Mouse (Mus musculus): ENCODE results near the gene Slc52a3. TPM values are rescaled to one million over a fixed set of nuclear protein-coding genes. Genes with fewer than 3 reads are reported as not detected.

Gene Slc52a3
- 3.0 to 4.9 TPM (median 3.5 TPM) in 3 replicates for total RNA-seq (2017)

GRCm38 (mm10) chr2:151996229-151997189 lies at the start of gene Slc52a3:
Slc52a3 (plus strand) TSS chr2:151996511.
- ATAC-seq (replicated peaks; ENCODE audit: insufficient number of reproducible peaks, low FRiP score, low TSS enrichment, poor library complexity, severe bottlenecking): peak; percentile 76

- ATAC-seq (replicated peaks; ENCODE audit: insufficient number of reproducible peaks, low FRiP score, low TSS enrichment, poor library complexity, severe bottlenecking): no peak
These were observed 48.7 kb upstream of the Slc52a3 start for GRCm38 (mm10) chr2:151947617-151948016.

GRCm38 (mm10) chr2:151948311-151948710 lies 48.0 kb upstream of the Slc52a3 start:
- no peak for ATAC-seq (replicated peaks; ENCODE audit: insufficient number of reproducible peaks, low FRiP score, low TSS enrichment, poor library complexity, severe bottlenecking)

GRCm38 (mm10) chr2:151949082-151949774 lies 47.1 kb upstream of the Slc52a3 start:
- ATAC-seq (replicated peaks; ENCODE audit: insufficient number of reproducible peaks, low FRiP score, low TSS enrichment, poor library complexity, severe bottlenecking): no peak

DNA sequence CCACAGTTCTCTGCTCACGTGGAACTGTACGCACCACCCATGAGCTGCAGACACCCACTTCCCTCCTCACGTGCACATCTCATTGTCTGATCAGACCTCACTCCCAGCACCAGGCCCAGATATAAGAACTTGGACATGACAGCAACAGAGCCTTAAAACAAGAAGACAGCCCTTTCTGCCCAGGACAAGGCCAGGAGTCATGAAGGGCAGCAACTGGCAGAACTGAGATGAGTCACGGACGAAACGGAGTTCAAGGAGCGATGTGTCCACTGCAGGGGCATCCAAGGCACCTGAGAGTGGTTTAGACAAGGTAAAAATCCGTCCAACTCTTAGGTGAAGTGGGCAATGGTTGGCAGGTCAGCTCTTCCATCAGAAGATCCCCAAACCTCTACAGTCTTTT lies 42.6 kb upstream of the Slc52a3 start:
- ATAC-seq (replicated peaks; ENCODE audit: insufficient number of reproducible peaks, low FRiP score, low TSS enrichment, poor library complexity, severe bottlenecking): no peak

DNA sequence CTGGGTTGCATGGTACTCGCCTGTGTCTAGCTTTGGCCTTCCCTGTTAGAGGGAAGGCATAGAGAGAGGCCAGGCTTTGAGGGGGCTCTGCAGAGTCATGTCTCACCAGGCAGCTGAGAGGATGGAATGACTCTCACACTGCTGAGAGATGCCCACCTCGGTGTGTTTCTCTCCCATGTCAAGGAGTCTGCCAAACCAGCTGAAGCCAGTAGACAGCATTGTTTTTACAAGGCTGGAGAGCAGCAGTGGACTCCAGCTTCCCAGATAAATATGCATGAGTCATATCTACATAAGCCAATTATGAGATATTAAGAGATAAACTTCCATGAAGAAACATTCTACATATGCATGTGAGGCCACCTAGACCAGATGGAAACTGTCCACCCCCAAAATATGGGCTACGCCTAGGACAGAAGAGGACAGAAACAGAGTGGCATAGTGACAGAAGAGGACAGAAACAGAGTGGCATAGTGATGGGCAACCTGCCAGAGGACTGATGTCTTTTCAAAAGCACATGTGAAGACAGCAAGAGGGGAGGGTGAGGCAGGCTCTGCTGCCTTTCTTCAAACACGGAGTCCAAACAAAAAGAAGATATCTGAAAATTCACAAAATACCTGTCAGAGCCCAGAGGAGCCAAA lies 39.7 kb upstream of the Slc52a3 start:
- no peak for ATAC-seq (replicated peaks; ENCODE audit: insufficient number of reproducible peaks, low FRiP score, low TSS enrichment, poor library complexity, severe bottlenecking)

GRCm38 (mm10) chr2:151959274-151959673 lies 37.0 kb upstream of the Slc52a3 start:
- no peak for ATAC-seq (replicated peaks; ENCODE audit: insufficient number of reproducible peaks, low FRiP score, low TSS enrichment, poor library complexity, severe bottlenecking)

GRCm38 (mm10) chr2:151961284-151962196 lies 34.8 kb upstream of the Slc52a3 start:
- no peak for ATAC-seq (replicated peaks; ENCODE audit: insufficient number of reproducible peaks, low FRiP score, low TSS enrichment, poor library complexity, severe bottlenecking)

DNA sequence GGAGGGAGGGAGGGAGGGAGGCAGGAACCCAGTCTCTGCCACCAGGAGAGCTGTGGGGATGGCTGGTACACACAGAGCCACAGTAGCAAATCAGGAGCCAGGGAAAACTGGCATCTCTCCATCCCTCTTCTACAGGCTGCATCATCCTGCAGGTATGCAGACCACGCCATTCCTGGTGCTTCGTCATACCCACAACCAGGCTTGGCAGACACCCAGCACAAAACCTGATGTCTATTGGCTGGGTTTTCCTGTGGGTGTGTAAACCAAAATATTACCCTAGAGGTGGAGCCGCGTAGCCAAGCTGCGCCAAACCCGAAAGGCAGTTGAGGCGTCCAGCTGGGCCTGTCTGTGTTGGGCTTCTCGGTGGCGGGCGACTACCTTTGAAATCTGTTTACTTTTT lies 33.8 kb upstream of the Slc52a3 start:
- no peak for ATAC-seq (replicated peaks; ENCODE audit: insufficient number of reproducible peaks, low FRiP score, low TSS enrichment, poor library complexity, severe bottlenecking)

GRCm38 (mm10) chr2:151963319-151963718 lies 33.0 kb upstream of the Slc52a3 start:
- no peak for ATAC-seq (replicated peaks; ENCODE audit: insufficient number of reproducible peaks, low FRiP score, low TSS enrichment, poor library complexity, severe bottlenecking)

- no peak for ATAC-seq (replicated peaks; ENCODE audit: insufficient number of reproducible peaks, low FRiP score, low TSS enrichment, poor library complexity, severe bottlenecking)
These were observed 32.3 kb upstream of the Slc52a3 start for GRCm38 (mm10) chr2:151964052-151964451.

- no peak for ATAC-seq (replicated peaks; ENCODE audit: insufficient number of reproducible peaks, low FRiP score, low TSS enrichment, poor library complexity, severe bottlenecking)
These were observed 29.0 kb upstream of the Slc52a3 start for GRCm38 (mm10) chr2:151967176-151967750.

GRCm38 (mm10) chr2:151967792-151968191 lies 28.5 kb upstream of the Slc52a3 start:
- ATAC-seq (replicated peaks; ENCODE audit: insufficient number of reproducible peaks, low FRiP score, low TSS enrichment, poor library complexity, severe bottlenecking): no peak

DNA sequence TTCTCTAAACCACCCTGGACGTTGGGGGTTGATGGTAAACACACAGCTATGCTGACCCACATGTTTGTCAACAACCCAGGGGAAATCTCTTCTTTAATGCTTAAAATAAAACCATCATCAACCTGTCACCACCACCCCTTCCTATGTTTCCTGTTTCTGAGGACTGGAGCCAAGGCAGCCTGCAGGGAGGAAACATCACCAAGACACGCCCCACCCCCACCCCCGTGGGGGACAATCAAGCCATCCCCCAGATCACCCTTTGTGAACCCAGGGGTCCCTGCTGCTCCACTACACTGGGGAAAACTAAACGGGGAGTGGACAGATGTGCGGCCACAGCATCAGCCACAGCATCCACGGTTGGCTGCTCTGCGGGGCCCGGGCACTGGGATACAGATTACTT lies 27.9 kb upstream of the Slc52a3 start:
- no peak for ATAC-seq (replicated peaks; ENCODE audit: insufficient number of reproducible peaks, low FRiP score, low TSS enrichment, poor library complexity, severe bottlenecking)

- no peak for ATAC-seq (replicated peaks; ENCODE audit: insufficient number of reproducible peaks, low FRiP score, low TSS enrichment, poor library complexity, severe bottlenecking)
These were observed 27.3 kb upstream of the Slc52a3 start for GRCm38 (mm10) chr2:151968986-151969385.

- no peak for ATAC-seq (replicated peaks; ENCODE audit: insufficient number of reproducible peaks, low FRiP score, low TSS enrichment, poor library complexity, severe bottlenecking)
These were observed 26.9 kb upstream of the Slc52a3 start for GRCm38 (mm10) chr2:151969396-151969795.

GRCm38 (mm10) chr2:151970191-151971172 lies 25.8 kb upstream of the Slc52a3 start:
- ATAC-seq (replicated peaks; ENCODE audit: insufficient number of reproducible peaks, low FRiP score, low TSS enrichment, poor library complexity, severe bottlenecking): peak; percentile 69

Measured in monocyte, adult 5-6 weeks (primary cell).